Mouse (Mus musculus): ENCODE results near the gene Mpc1. TPM values are rescaled to one million over a fixed set of nuclear protein-coding genes. Genes with fewer than 3 reads are reported as not detected.
"Not testable (repeated sequence)": the region's sequence is repeated elsewhere in the genome, so short reads cannot be mapped to it uniquely, and the experiment has no call there.

Gene Mpc1
- polyA plus RNA-seq, 1 experiment from 2014 or later: 168 TPM

DNA sequence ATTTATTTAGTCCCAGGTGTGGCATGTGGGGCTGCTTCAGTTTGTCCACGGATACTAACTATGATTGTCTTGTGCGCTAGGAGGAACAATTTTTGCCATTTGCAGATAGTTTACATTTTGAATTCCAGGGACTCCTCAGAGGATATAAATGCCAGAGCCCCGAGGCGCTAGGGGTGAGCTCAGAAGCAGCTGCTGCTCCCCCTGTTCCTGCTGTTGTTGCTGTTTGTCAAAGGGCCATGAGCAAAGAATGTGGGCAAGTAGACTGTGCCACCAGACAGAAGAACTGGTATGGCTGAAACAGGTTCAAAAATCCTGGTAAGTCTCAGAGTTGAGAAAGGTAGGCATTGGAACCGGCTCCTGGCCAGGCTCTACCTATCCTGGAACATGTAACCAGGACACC lies 21.0 kb downstream of the Mpc1 start:
- H3K4me1 ChIP-seq: no peaks in the 10 kb centered on the region
- ATAC-seq (ENCODE audit: low FRiP score, low read depth): no peak
- H3K4me3 ChIP-seq: no peak overlapping the region
- H3K9ac ChIP-seq: no peak overlapping the region
- 68% methylated on average over 5 of the region's 5 CpGs for WGBS
- no peak overlapping the region for H3K4me2 ChIP-seq (replicated peaks)
- H3K27me3 ChIP-seq (replicated peaks): no peaks in the 10 kb centered on the region
- H3K36me3 ChIP-seq: no peaks in the 10 kb centered on the region
- H3K27ac ChIP-seq: no peak overlapping the region
- H3K9me3 ChIP-seq: no peaks in the 10 kb centered on the region

DNA sequence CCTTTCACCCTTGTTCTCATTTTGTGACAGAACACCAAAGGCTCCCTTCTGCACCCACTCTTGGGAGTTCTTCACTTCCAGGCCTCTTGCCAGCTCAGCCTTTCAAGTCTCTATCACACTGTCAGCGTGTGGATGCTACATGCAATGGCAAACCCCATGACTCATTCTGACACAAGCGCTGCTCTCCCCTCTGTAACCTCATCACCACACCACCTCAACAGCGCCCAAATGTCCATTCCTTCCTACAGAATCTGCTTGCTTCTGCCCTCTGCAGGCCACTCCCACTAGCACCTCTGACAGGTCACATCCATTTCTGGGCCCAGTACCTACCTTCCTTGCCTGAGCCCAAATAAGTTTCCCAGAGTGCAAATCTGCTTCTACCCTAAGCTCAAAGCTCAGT lies 23.1 kb downstream of the Mpc1 start:
- ATAC-seq (ENCODE audit: low FRiP score, low read depth): no peak
- WGBS: 26% methylated on average over 3 of the region's 3 CpGs
- no peak overlapping the region for H3K27ac ChIP-seq
- no peak overlapping the region for H3K4me2 ChIP-seq (replicated peaks)
- H3K9me3 ChIP-seq: no peaks in the 10 kb centered on the region
- no peaks in the 10 kb centered on the region for H3K36me3 ChIP-seq
- no peaks in the 10 kb centered on the region for H3K27me3 ChIP-seq (replicated peaks)
- no peak overlapping the region for H3K4me3 ChIP-seq
- H3K4me1 ChIP-seq: no peaks in the 10 kb centered on the region
- no peak overlapping the region for H3K9ac ChIP-seq

DNA sequence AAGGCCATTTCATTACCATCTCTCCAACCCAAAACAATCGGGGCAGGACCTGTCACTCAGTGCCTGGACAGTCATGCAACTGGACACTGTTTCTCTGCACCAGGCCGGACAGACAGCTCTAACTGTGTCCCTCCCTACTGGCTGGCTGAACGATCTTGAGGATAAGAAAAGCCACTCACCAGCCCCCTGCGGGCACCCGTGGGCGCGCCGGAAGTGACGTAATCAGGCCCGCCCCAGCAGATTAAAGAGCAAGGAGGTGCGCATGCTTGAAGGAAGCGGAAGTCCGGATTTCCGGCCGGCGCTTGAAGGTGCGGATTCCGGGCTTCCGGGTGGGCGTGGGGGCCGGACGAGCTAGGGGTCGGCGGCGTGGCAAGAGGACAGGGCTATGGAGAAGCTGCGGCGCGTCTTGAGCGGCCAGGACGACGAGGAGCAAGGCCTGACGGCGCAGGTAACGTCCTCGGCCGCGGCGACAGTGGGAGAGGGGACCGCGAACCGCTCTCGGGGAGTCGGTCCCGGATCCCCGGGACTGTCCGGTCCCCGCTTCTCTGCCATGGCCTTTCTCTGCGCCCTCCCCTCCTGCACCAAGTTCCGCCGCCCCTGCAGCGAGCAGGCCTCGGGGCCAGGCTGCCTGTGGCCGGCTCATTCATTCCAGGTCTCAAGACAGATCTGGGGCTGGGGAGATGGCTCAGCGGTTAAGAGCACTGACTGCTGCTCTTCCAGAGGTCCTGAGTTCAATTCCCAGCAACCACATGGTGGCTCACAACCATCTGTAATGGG lies 28.3 kb downstream of the Mpc1 start, which contains the start of gene Sft2d1:
TSS of gene Sft2d1 (plus strand) at position 265 of the 777 bp plus-strand sequence.
- H3K9ac ChIP-seq: peak within 1 kb of the TSS; percentile 72
- H3K9me3 ChIP-seq: no peaks in the 10 kb centered on the region
- ATAC-seq (ENCODE audit: low FRiP score, low read depth): peak; percentile 92
- H3K36me3 ChIP-seq: no peaks in the 10 kb centered on the region
- peaks cover 18% of the 10 kb centered on the region for H3K4me1 ChIP-seq
- H3K27me3 ChIP-seq (replicated peaks): no peaks in the 10 kb centered on the region
- peak within 1 kb of the TSS; percentile 86 for H3K4me3 ChIP-seq
- H3K4me2 ChIP-seq (replicated peaks): peak within 1 kb of the TSS; percentile 76
- peak within 1 kb of the TSS; percentile 43; the same call in 1 of the 2 replicates for H3K27ac ChIP-seq
- WGBS: under 1% methylated on average over 54 of the region's 54 CpGs

DNA sequence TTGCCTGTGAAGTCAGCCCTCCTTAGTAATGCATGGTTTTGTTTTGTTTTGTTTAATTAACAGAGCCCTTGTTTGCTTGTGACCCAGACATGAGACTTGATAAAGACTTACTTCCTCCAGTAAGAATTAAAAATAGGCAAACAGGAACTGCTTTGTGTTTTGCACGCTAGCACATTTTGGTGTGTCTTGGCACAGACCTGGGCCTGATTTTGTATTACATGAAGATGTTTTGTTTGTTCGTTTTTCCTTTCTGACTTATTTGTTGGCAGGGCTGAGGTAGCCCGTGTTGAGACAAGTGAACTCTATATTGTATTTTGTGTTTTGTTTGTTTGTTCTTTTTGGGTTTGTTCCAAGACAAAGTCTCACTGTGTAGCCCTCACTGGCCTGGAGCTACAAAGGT lies 29.0 kb downstream of the Mpc1 start:
- H3K36me3 ChIP-seq: no peaks in the 10 kb centered on the region
- H3K4me1 ChIP-seq: peaks cover 18% of the 10 kb centered on the region
- peak overlapping the region; percentile 76 for H3K4me2 ChIP-seq (replicated peaks)
- no peak overlapping the region for H3K27ac ChIP-seq
- H3K9ac ChIP-seq: peak overlapping the region; percentile 72
- no peak for ATAC-seq (ENCODE audit: low FRiP score, low read depth)
- H3K9me3 ChIP-seq: no peaks in the 10 kb centered on the region
- 49% methylated on average over 3 of the region's 3 CpGs for WGBS
- H3K4me3 ChIP-seq: peak overlapping the region; percentile 86
- no peaks in the 10 kb centered on the region for H3K27me3 ChIP-seq (replicated peaks)

DNA sequence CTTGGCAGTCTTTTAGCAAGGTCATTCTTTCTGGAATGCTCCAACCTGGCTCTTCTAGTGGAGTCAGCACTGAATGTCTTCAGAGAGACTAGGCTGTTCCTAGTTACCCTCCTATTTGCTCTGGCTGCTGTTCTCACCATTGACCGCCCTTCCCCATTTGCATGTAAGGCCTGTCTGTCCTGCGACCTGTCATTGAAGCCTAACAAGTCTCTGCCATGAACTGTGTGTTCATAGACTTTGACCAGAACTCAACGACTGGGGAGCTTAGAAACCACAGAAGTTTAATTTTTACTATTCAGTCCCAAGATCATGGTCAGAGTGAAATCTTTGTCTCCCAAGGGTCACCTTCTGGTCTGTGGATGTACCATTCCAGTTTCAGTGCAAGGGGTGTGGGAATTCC lies 31.3 kb downstream of the Mpc1 start:
- Histone ChIP-seq H3K36me3 (no peaks in the 10 kb centered on the region), H3K4me3 (no peak overlapping the region), H3K4me2 (replicated peaks) (no peak overlapping the region), H3K9me3 (no peaks in the 10 kb centered on the region), H3K9ac (no peak overlapping the region), H3K27ac (no peak overlapping the region), H3K27me3 (replicated peaks) (no peaks in the 10 kb centered on the region), H3K4me1 (peaks cover 18% of the 10 kb centered on the region)
- WGBS: 95% methylated on average over 3 of the region's 3 CpGs
- no peak for ATAC-seq (ENCODE audit: low FRiP score, low read depth)

DNA sequence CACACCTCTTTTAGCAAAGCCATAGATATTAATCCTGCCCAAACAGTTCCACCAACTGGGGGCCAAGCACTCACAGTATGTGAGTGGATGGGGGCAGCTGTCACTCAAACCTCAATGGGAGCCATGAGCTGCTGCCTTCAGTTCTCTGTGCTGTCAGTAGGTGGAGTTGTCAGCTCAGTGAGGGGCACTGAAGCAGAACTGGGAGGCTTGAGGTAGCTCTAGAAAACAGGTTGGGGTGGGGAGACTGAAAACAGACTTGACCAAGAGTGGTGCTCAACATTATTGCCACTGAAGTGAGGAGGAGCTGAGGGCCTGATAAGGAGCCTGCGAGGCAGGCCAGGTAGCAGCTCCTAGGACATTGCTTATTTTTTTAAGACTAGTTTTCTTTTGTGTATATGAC lies 33.5 kb downstream of the Mpc1 start:
- H3K27me3 ChIP-seq (replicated peaks): no peaks in the 10 kb centered on the region
- H3K4me3 ChIP-seq: no peak overlapping the region
- no peaks in the 10 kb centered on the region for H3K9me3 ChIP-seq
- no peak overlapping the region for H3K9ac ChIP-seq
- ATAC-seq (ENCODE audit: low FRiP score, low read depth): no peak
- WGBS: 89% methylated on average over 1 of the region's 1 CpGs
- H3K27ac ChIP-seq: no peak overlapping the region
- no peak overlapping the region for H3K4me2 ChIP-seq (replicated peaks)
- peaks cover 18% of the 10 kb centered on the region for H3K4me1 ChIP-seq
- no peaks in the 10 kb centered on the region for H3K36me3 ChIP-seq

DNA sequence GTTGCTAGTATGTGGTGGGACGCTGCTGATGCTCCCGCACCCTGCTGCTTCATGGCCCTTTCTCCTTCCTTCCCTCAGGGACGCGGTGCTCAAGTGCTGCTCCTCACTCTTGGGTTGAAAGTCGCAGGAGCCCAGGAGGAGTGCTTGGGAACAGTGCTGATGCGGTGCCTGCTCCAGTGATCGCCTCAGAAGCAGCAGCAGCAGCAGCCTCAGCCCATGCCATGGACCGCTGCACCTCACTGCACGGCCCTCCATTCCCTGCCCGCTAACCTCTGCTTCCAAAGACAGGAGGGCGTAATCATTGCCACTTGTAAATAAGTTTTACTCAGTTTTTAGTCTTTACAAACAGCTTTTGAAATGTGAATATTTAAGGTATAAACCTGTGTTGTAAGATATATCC lies 44.2 kb downstream of the Mpc1 start:
- not testable (repeated sequence) for H3K27ac ChIP-seq; H3K9ac ChIP-seq; H3K9me3 ChIP-seq; ATAC-seq (ENCODE audit: low FRiP score, low read depth); H3K4me3 ChIP-seq; H3K4me1 ChIP-seq; H3K4me2 ChIP-seq (replicated peaks); H3K27me3 ChIP-seq (replicated peaks)
- H3K36me3 ChIP-seq: peaks cover 34% of the 10 kb centered on the region
- WGBS: 85% methylated on average over 11 of the region's 11 CpGs

DNA sequence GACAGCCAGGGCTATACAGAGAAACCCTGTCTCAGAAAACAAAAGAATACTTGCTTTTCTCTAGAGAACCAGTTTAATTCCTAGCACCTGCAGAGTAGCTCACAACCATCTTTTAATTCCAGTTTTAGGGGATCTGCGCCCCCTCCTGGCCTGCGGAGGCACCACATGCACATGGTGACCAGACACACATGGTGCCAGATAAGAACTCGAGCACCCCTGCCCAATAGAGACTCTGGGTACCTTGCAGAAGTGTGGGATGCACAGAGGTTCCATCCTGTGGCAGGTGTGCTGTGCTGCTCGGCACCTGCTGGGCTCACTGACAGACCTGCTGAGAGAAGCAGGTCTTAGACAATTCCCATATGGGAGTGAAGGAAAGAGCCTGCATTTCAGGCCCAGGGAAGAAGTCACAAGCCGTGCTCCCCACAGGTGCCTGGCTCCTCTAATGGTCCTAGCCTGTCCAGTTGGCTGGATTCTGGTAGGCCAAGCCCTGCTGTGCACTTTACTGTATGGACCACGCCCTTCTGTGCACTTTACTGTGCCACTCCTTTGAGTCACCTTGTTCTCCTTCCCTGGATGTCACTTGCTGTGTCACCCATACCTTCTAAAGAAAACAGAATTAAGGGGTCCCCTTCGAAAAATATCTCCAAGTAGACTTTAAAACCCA lies 45.9 kb downstream of the Mpc1 start:
- Histone ChIP-seq H3K36me3 (peaks cover 25% of the 10 kb centered on the region), H3K4me2 (replicated peaks) (no peak overlapping the region), H3K9me3 (no peaks in the 10 kb centered on the region), H3K4me1 (no peaks in the 10 kb centered on the region), H3K27me3 (replicated peaks) (no peaks in the 10 kb centered on the region), H3K27ac (no peak overlapping the region), H3K9ac (no peak overlapping the region), H3K4me3 (no peak overlapping the region)
- WGBS: 67% methylated on average over 7 of the region's 7 CpGs
- no peak for ATAC-seq (ENCODE audit: low FRiP score, low read depth)

DNA sequence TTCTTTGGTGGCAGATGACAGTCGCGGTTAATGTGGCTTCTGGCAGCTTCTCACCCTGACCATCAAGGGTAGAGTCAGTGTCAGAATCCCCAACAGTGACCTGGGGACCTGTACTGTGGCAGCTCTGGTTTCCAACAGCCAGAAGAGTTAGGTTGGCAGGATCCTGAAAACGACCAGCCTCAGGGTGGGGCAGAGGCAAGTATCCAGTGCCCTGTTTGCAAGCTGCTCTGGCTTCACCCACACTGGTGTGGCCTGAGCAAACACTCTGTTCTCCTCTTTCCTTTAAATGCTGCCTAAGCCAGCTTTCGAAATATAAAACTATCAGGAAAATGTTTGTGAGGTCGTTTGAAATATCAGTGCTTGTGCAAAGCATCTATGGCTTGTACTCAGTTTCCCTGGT lies 47.9 kb downstream of the Mpc1 start:
- H3K27me3 ChIP-seq (replicated peaks): no peaks in the 10 kb centered on the region
- H3K27ac ChIP-seq: no peak overlapping the region
- no peak overlapping the region for H3K9ac ChIP-seq
- no peaks in the 10 kb centered on the region for H3K4me1 ChIP-seq
- ATAC-seq (ENCODE audit: low FRiP score, low read depth): no peak
- WGBS: 78% methylated on average over 5 of the region's 5 CpGs
- peaks cover 15% of the 10 kb centered on the region for H3K36me3 ChIP-seq
- no peak overlapping the region for H3K4me3 ChIP-seq
- H3K9me3 ChIP-seq: no peaks in the 10 kb centered on the region
- no peak overlapping the region for H3K4me2 ChIP-seq (replicated peaks)

DNA sequence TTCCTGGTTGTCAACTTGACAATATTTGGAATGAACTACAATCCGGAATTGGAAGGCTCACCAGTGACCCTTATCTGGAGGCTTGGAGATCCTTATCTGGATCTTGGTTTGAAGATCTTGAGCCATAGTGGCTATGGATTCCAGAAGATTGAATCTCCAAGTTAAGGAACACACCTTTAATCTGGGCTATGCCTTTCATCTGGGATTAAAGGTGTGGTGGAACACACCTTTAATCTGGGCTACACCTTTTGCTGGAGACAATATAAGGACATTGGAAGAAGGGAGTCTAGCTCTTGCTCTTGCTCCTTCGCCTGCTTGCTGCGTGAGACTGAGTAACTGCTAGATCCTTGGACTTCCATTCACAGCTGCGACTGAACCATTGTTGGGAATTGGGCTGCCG lies 54.5 kb downstream of the Mpc1 start, which contains the start of gene Prr18:
TSS of gene Prr18 (plus strand) at position 301 of the 400 bp plus-strand sequence.
- not testable (repeated sequence) for H3K9me3 ChIP-seq; H3K9ac ChIP-seq; H3K4me3 ChIP-seq; ATAC-seq (ENCODE audit: low FRiP score, low read depth); H3K36me3 ChIP-seq; H3K27ac ChIP-seq; H3K4me2 ChIP-seq (replicated peaks)
- H3K4me1 ChIP-seq: peaks cover 22% of the 10 kb centered on the region
- WGBS: 100% methylated on average over 1 of the region's 5 CpGs
- H3K27me3 ChIP-seq (replicated peaks): peaks cover 38% of the 10 kb centered on the region

DNA sequence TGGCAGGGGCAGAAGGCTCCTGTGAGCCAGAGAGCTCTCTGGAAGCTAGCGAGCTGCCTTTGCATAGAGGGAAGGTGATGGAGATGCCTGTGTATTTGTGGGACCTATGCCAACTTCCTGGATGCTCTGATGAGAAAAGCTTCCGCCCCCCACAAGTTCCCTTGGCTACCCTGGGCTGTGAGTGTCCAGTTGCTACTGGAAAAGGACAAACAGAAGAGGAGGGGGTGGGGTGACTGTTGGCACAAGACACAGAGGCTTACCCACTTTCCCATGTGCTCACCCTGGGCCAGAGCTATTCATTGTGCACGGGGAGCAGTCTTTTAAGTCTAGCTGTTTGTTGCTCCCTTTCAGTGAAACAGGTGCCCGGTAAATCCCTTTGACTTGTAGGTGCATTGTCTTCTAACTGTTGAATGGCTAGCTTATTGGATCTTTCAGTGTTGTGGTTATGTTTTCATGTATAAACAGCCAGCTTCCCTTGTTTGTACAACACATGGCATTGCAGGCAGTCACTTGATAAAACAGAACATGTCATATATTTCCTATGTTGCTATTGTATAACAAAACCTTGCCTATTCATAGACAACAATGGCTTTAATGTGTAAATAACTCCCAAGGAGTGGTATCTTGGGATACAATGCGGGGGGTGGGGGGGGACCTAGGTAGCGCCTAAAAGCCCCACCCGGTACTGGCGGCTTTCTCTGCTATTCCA lies 57.1 kb downstream of the Mpc1 start:
- Histone ChIP-seq H3K27ac (no peak overlapping the region), H3K4me2 (replicated peaks) (peak overlapping the region; percentile 98), H3K4me1 (peaks cover 22% of the 10 kb centered on the region), H3K4me3 (peak overlapping the region; percentile 62), H3K9ac (peak overlapping the region; percentile 79), H3K36me3 (no peaks in the 10 kb centered on the region), H3K27me3 (replicated peaks) (peaks cover 44% of the 10 kb centered on the region), H3K9me3 (no peaks in the 10 kb centered on the region)
- no peak for ATAC-seq (ENCODE audit: low FRiP score, low read depth)
- 18% methylated on average over 8 of the region's 8 CpGs for WGBS

All from neural tube, embryonic 12.5 days (tissue).